Mouse (Mus musculus): Measurements from ENCODE around the gene Rdh16. TPM values are rescaled to one million over a fixed set of nuclear protein-coding genes. Genes with fewer than 3 reads are reported as not detected.
"Not testable (repeated sequence)": the region's sequence is repeated elsewhere in the genome, so short reads cannot be mapped to it uniquely, and the experiment has no call there.

The Rdh16 gene
- polyA plus RNA-seq, 1 experiment, result not detected

GRCm38 (mm10) chr10:127825386-127825785, 24.4 kb downstream of the Rdh16 start:
- H3K27me3 ChIP-seq (ENCODE audit: control insufficient read depth, insufficient read depth, insufficient read length), result no peaks in the 10 kb centered on the region
- no peak overlapping the region for H3K4me3 ChIP-seq (ENCODE audit: insufficient read depth, poor library complexity, severe bottlenecking)
- no peak overlapping the region for H3ac ChIP-seq (ENCODE audit: control insufficient read depth, insufficient read length, low read depth)
- no peaks in the 10 kb centered on the region for H3K79me3 ChIP-seq (ENCODE audit: low read depth)
- H3K36me3 ChIP-seq (ENCODE audit: control insufficient read depth, insufficient read depth), result no peaks in the 10 kb centered on the region
- H3K79me2 ChIP-seq (ENCODE audit: control insufficient read depth, insufficient read depth), result no peaks in the 10 kb centered on the region
- no peak for TF ChIP-seq MYOD1 (IDR thresholded peaks at IDR 0.05; ENCODE audit: control insufficient read depth, insufficient read length, low read depth)
- TF ChIP-seq CTCF (IDR thresholded peaks at IDR 0.05; ENCODE audit: control insufficient read depth, insufficient read depth, insufficient read length), result no peak
- TF ChIP-seq FOSL1 (IDR thresholded peaks at IDR 0.05; ENCODE audit: insufficient read depth, low read length, poor library complexity, severe bottlenecking), result no peak
- TF ChIP-seq USF1 (IDR thresholded peaks at IDR 0.05; ENCODE audit: low read depth), result no peak
- no peak for TF ChIP-seq MYOG (IDR thresholded peaks at IDR 0.05; ENCODE audit: control insufficient read depth, extremely low read depth, insufficient read length)
- no peak for TF ChIP-seq CEBPB (IDR thresholded peaks at IDR 0.05; ENCODE audit: low read depth)
- no peak for TF ChIP-seq MAX (IDR thresholded peaks at IDR 0.05)

GRCm38 (mm10) chr10:127829121-127829520, 28.2 kb downstream of the Rdh16 start:
- H3K79me3 ChIP-seq (ENCODE audit: low read depth), result no peaks in the 10 kb centered on the region
- H3K79me2 ChIP-seq (ENCODE audit: control insufficient read depth, insufficient read depth), result no peaks in the 10 kb centered on the region
- H3K36me3 ChIP-seq (ENCODE audit: control insufficient read depth, insufficient read depth), result no peaks in the 10 kb centered on the region
- no peak overlapping the region for H3K4me3 ChIP-seq (ENCODE audit: insufficient read depth, poor library complexity, severe bottlenecking)
- TF ChIP-seq FOSL1 (IDR thresholded peaks at IDR 0.05; ENCODE audit: insufficient read depth, low read length, poor library complexity, severe bottlenecking), result no peak
- TF ChIP-seq CTCF (IDR thresholded peaks at IDR 0.05; ENCODE audit: control insufficient read depth, insufficient read depth, insufficient read length), result no peak
- no peak for TF ChIP-seq USF1 (IDR thresholded peaks at IDR 0.05; ENCODE audit: low read depth)
- H3K27me3 ChIP-seq (ENCODE audit: control insufficient read depth, insufficient read depth, insufficient read length), result no peaks in the 10 kb centered on the region
- H3ac ChIP-seq (ENCODE audit: control insufficient read depth, insufficient read length, low read depth), result no peak overlapping the region

GRCm38 (mm10) chr10:127834186-127834585, 33.2 kb downstream of the Rdh16 start:
- not testable (repeated sequence) for H3K4me3 ChIP-seq (ENCODE audit: insufficient read depth, poor library complexity, severe bottlenecking); H3K36me3 ChIP-seq (ENCODE audit: control insufficient read depth, insufficient read depth); H3K79me2 ChIP-seq (ENCODE audit: control insufficient read depth, insufficient read depth); H3K27me3 ChIP-seq (ENCODE audit: control insufficient read depth, insufficient read depth, insufficient read length); H3ac ChIP-seq (ENCODE audit: control insufficient read depth, insufficient read length, low read depth); H3K79me3 ChIP-seq (ENCODE audit: low read depth)

- Histone ChIP-seq H3K79me2 (ENCODE audit: control insufficient read depth, insufficient read depth) (no peaks in the 10 kb centered on the region), H3ac (ENCODE audit: control insufficient read depth, insufficient read length, low read depth) (no peak overlapping the region), H3K27me3 (ENCODE audit: control insufficient read depth, insufficient read depth, insufficient read length) (no peaks in the 10 kb centered on the region), H3K4me3 (ENCODE audit: insufficient read depth, poor library complexity, severe bottlenecking) (no peak overlapping the region), H3K36me3 (ENCODE audit: control insufficient read depth, insufficient read depth) (no peaks in the 10 kb centered on the region), H3K79me3 (ENCODE audit: low read depth) (no peaks in the 10 kb centered on the region)
- TF ChIP-seq FOSL1 (IDR thresholded peaks at IDR 0.05; ENCODE audit: insufficient read depth, low read length, poor library complexity, severe bottlenecking) (no peak), MYOD1 (IDR thresholded peaks at IDR 0.05; ENCODE audit: control insufficient read depth, insufficient read length, low read depth) (no peak), MYOG (IDR thresholded peaks at IDR 0.05; ENCODE audit: control insufficient read depth, extremely low read depth, insufficient read length) (no peak), CTCF (IDR thresholded peaks at IDR 0.05; ENCODE audit: control insufficient read depth, insufficient read depth, insufficient read length) (no peak), CEBPB (IDR thresholded peaks at IDR 0.05; ENCODE audit: low read depth) (no peak), USF1 (IDR thresholded peaks at IDR 0.05; ENCODE audit: low read depth) (no peak), MAX (IDR thresholded peaks at IDR 0.05) (no peak)
These were observed 34.3 kb downstream of the Rdh16 start for GRCm38 (mm10) chr10:127835292-127835691.

GRCm38 (mm10) chr10:127837793-127838192, 36.8 kb downstream of the Rdh16 start:
- H3K36me3 ChIP-seq (ENCODE audit: control insufficient read depth, insufficient read depth); H3K27me3 ChIP-seq (ENCODE audit: control insufficient read depth, insufficient read depth, insufficient read length); H3ac ChIP-seq (ENCODE audit: control insufficient read depth, insufficient read length, low read depth); H3K79me3 ChIP-seq (ENCODE audit: low read depth); H3K4me3 ChIP-seq (ENCODE audit: insufficient read depth, poor library complexity, severe bottlenecking); H3K79me2 ChIP-seq (ENCODE audit: control insufficient read depth, insufficient read depth): not testable (repeated sequence)

GRCm38 (mm10) chr10:127838539-127838938, 37.6 kb downstream of the Rdh16 start:
- H3K79me2 ChIP-seq (ENCODE audit: control insufficient read depth, insufficient read depth), result no peaks in the 10 kb centered on the region
- no peak for TF ChIP-seq FOSL1 (IDR thresholded peaks at IDR 0.05; ENCODE audit: insufficient read depth, low read length, poor library complexity, severe bottlenecking)
- no peak for TF ChIP-seq MAX (IDR thresholded peaks at IDR 0.05)
- TF ChIP-seq CTCF (IDR thresholded peaks at IDR 0.05; ENCODE audit: control insufficient read depth, insufficient read depth, insufficient read length), result no peak
- TF ChIP-seq CEBPB (IDR thresholded peaks at IDR 0.05; ENCODE audit: low read depth), result no peak
- no peak for TF ChIP-seq MYOG (IDR thresholded peaks at IDR 0.05; ENCODE audit: control insufficient read depth, extremely low read depth, insufficient read length)
- TF ChIP-seq MYOD1 (IDR thresholded peaks at IDR 0.05; ENCODE audit: control insufficient read depth, insufficient read length, low read depth), result no peak
- no peak for TF ChIP-seq USF1 (IDR thresholded peaks at IDR 0.05; ENCODE audit: low read depth)

More at GRCm38 (mm10) chr10:127838539-127838938, 37.6 kb downstream of the Rdh16 start:
- Histone ChIP-seq H3K4me3 (ENCODE audit: insufficient read depth, poor library complexity, severe bottlenecking) (no peak overlapping the region), H3K79me3 (ENCODE audit: low read depth) (no peaks in the 10 kb centered on the region), H3K27me3 (ENCODE audit: control insufficient read depth, insufficient read depth, insufficient read length) (peaks cover under 1% of the 10 kb centered on the region), H3ac (ENCODE audit: control insufficient read depth, insufficient read length, low read depth) (no peak overlapping the region), H3K36me3 (ENCODE audit: control insufficient read depth, insufficient read depth) (no peaks in the 10 kb centered on the region)
